Mouse (Mus musculus) megakaryocyte, embryonic 14.5 days (primary cell): ENCODE measurements around the gene Csta1.
"Not testable (repeated sequence)": the region's sequence is repeated elsewhere in the genome, so short reads cannot be mapped to it uniquely, and the experiment has no call there.

ENCODE experiments used
- FLI1 ChIP-seq: IDR thresholded peaks from 2 replicates; pipeline ENCODE4 v1.6.1; 2012; ENCODE audit warnings: low read length, inconsistent platforms, mixed read lengths
- GATA1 ChIP-seq: IDR thresholded peaks from 3 replicates; pipeline ENCODE4 v1.6.1; 2012; ENCODE audit warnings: mixed read lengths, low read length, inconsistent platforms, borderline replicate concordance

- not testable (repeated sequence) for TF ChIP-seq GATA1, FLI1
Measured at GRCm38 (mm10) chr16:36097813-36098499, 33.1 kb downstream of the Csta1 start.
